Mouse (Mus musculus) hindbrain, embryonic 15.5 days (tissue): Measurements from ENCODE around the gene Carm1. TPM values are rescaled to one million over a fixed set of nuclear protein-coding genes. Genes with fewer than 3 reads are reported as not detected.
A peak's percentile ranks its signal among the peaks of the same experiment; 100 is the strongest.
"Not testable (repeated sequence)": the region's sequence is repeated elsewhere in the genome, so short reads cannot be mapped to it uniquely, and the experiment has no call there.

Experiments used
- ATAC-seq: fragments of 200-750 bp; cut with Nextera tagmentation; 2 replicates; pipeline ENCODE4 v1.8.0; 2017; ENCODE audit warnings: low read depth, moderate number of reproducible peaks, moderate TSS enrichment; ENCODE audit not compliant: low FRiP score
- H3K27ac ChIP-seq: fragments of 300-500 bp; sonication (generic); replicated peaks from 2 replicates; pipeline ENCODE4 v1.5.1; 2015; ENCODE audit warnings: mild to moderate bottlenecking, inconsistent platforms
- H3K27me3 ChIP-seq: fragments of 300-500 bp; sonication (generic); 2 replicates; pipeline ENCODE4 v1.6.1; 2015; ENCODE audit warnings: control low read depth, inconsistent platforms
- H3K36me3 ChIP-seq: fragments of 300-500 bp; sonication (generic); 2 replicates; pipeline ENCODE4 v1.6.1; 2015; ENCODE audit warnings: control low read depth, inconsistent platforms
- H3K4me1 ChIP-seq: fragments of 300-500 bp; sonication (generic); replicated peaks from 2 replicates; pipeline ENCODE4 v1.6.1; 2015; ENCODE audit warnings: control low read depth, inconsistent platforms
- H3K4me2 ChIP-seq: fragments of 300-500 bp; sonication (generic); 2 replicates; pipeline ENCODE4 v1.6.1; 2015; ENCODE audit warnings: moderate library complexity, mild to moderate bottlenecking, inconsistent platforms
- H3K4me3 ChIP-seq: fragments of 300-500 bp; sonication (generic); 2 replicates; pipeline ENCODE4 v1.5.1; 2015; ENCODE audit warnings: mild to moderate bottlenecking, inconsistent platforms
- H3K9ac ChIP-seq: fragments of 300-500 bp; sonication (generic); 2 replicates; pipeline ENCODE4 v1.6.1; 2015; ENCODE audit warnings: inconsistent platforms
- H3K9me3 ChIP-seq: fragments of 300-500 bp; sonication (generic); 2 replicates; pipeline ENCODE4 v1.6.1; 2016; ENCODE audit warnings: control low read depth, inconsistent platforms
- WGBS: fragments of 180-500 bp; shearing (Covaris S2); methylation state at CpG from one replicate; pipeline ENCODE4 v1.1.7; 2015; 5-methylcytosine and 5-hydroxymethylcytosine counted together
- polyA plus RNA-seq: library from polyadenylated mRNA; unstranded; fragments of >200 nt; fragmentation: Nextera tagmentation; extraction: Ambion mirVana; gene quantifications from 2 replicates; pipeline ENCODE4 v1.2.1, GENCODE M21; 2015

Carm1 gene
- polyA plus RNA-seq, 1 experiment from 2014 or later, result 46.1 TPM

- 83% methylated on average over 5 of the region's 5 CpGs for WGBS
- Histone ChIP-seq H3K4me1 (peaks cover 25% of the 10 kb centered on the region), H3K36me3 (peaks cover 61% of the 10 kb centered on the region)
These were observed 42.8 kb downstream of the Carm1 start for GRCm38 (mm10) chr9:21589538-21589937.

GRCm38 (mm10) chr9:21591127-21591830 lies 44.6 kb downstream of the Carm1 start:
- WGBS, result 81% methylated on average over 6 of the region's 6 CpGs
- Histone ChIP-seq H3K4me2 (peak overlapping the region; percentile 96), H3K9me3 (no peaks in the 10 kb centered on the region), H3K36me3 (peaks cover 50% of the 10 kb centered on the region), H3K4me3 (peak overlapping the region; percentile 98; the same call in 1 of the 2 replicates), H3K27me3 (no peaks in the 10 kb centered on the region), H3K27ac (no peak overlapping the region), H3K9ac (no peak overlapping the region), H3K4me1 (peaks cover 35% of the 10 kb centered on the region)
- no peak for ATAC-seq

More at GRCm38 (mm10) chr9:21589538-21589937, 42.8 kb downstream of the Carm1 start:
- Histone ChIP-seq H3K4me3 (no peak overlapping the region), H3K4me2 (no peak overlapping the region), H3K9me3 (no peaks in the 10 kb centered on the region), H3K27ac (no peak overlapping the region), H3K27me3 (no peaks in the 10 kb centered on the region), H3K9ac (no peak overlapping the region)
- no peak for ATAC-seq

- WGBS, result 20% methylated on average over 17 of the region's 17 CpGs
- Histone ChIP-seq H3K4me1 (peaks cover 35% of the 10 kb centered on the region), H3K4me2 (peak overlapping the region; percentile 96), H3K36me3 (peaks cover 44% of the 10 kb centered on the region), H3K4me3 (peak overlapping the region; percentile 98), H3K27me3 (no peaks in the 10 kb centered on the region), H3K27ac (peak overlapping the region; percentile 89), H3K9ac (peak overlapping the region; percentile 71), H3K9me3 (no peaks in the 10 kb centered on the region)
- ATAC-seq, result peak; percentile 85
These were observed 45.4 kb downstream of the Carm1 start for GRCm38 (mm10) chr9:21591831-21592702.

GRCm38 (mm10) chr9:21592703-21593121 lies 46.0 kb downstream of the Carm1 start, which contains the start of the genes Timm29 and Yipf2:
Timm29 (plus strand) TSS chr9:21592722.
Yipf2 (minus strand) TSS chr9:21592828.
- Histone ChIP-seq H3K27me3 (no peaks in the 10 kb centered on the region), H3K4me2 (peak within 1 kb of the TSS; percentile 96), H3K4me1 (peaks cover 35% of the 10 kb centered on the region), H3K4me3 (peak within 1 kb of the TSS; percentile 98), H3K9me3 (no peaks in the 10 kb centered on the region), H3K9ac (peak within 1 kb of the TSS; percentile 93), H3K36me3 (peaks cover 38% of the 10 kb centered on the region), H3K27ac (peak within 1 kb of the TSS; percentile 89)
- WGBS, result under 1% methylated on average over 30 of the region's 30 CpGs
- peak; percentile 94 for ATAC-seq

GRCm38 (mm10) chr9:21593122-21593721 lies 46.5 kb downstream of the Carm1 start:
- Histone ChIP-seq H3K27ac (peak overlapping the region; percentile 84), H3K4me3 (peak overlapping the region; percentile 98), H3K27me3 (no peaks in the 10 kb centered on the region), H3K36me3 (peaks cover 33% of the 10 kb centered on the region), H3K4me2 (peak overlapping the region; percentile 96), H3K4me1 (peaks cover 35% of the 10 kb centered on the region), H3K9ac (peak overlapping the region; percentile 93), H3K9me3 (no peaks in the 10 kb centered on the region)
- WGBS, result 2% methylated on average over 68 of the region's 69 CpGs
- peak; percentile 61; the same call in 1 of the 2 replicates for ATAC-seq

GRCm38 (mm10) chr9:21594350-21594749 lies 47.7 kb downstream of the Carm1 start:
- H3K4me2 ChIP-seq, result peak overlapping the region; percentile 96
- H3K9me3 ChIP-seq, H3K27me3 ChIP-seq, H3K27ac ChIP-seq, ATAC-seq: not testable (repeated sequence)
- H3K36me3 ChIP-seq, result peaks cover 21% of the 10 kb centered on the region
- 0 out of 2 replicates have a peak overlapping the region, but pooled peaks have one; percentile 93 for H3K9ac ChIP-seq
- 85% methylated on average over 8 of the region's 8 CpGs for WGBS
- peaks cover 35% of the 10 kb centered on the region for H3K4me1 ChIP-seq
- peak overlapping the region; percentile 98; the same call in 1 of the 2 replicates for H3K4me3 ChIP-seq

- Histone ChIP-seq H3K4me3 (no peak overlapping the region), H3K9me3 (no peaks in the 10 kb centered on the region), H3K4me2 (peak overlapping the region; percentile 96; the same call in 1 of the 2 replicates), H3K4me1 (peaks cover 35% of the 10 kb centered on the region), H3K27me3 (no peaks in the 10 kb centered on the region), H3K36me3 (peaks cover 16% of the 10 kb centered on the region), H3K9ac (no peak overlapping the region), H3K27ac (no peak overlapping the region)
- no peak for ATAC-seq
- 90% methylated on average over 2 of the region's 2 CpGs for WGBS
These were observed 48.1 kb downstream of the Carm1 start for GRCm38 (mm10) chr9:21594838-21595237.

- Histone ChIP-seq H3K4me3 (no peak overlapping the region), H3K36me3 (peaks cover 7% of the 10 kb centered on the region), H3K9me3 (no peaks in the 10 kb centered on the region), H3K4me1 (peaks cover 23% of the 10 kb centered on the region), H3K4me2 (no peak overlapping the region), H3K9ac (no peak overlapping the region), H3K27ac (no peak overlapping the region), H3K27me3 (no peaks in the 10 kb centered on the region)
- ATAC-seq, result no peak
- WGBS, result 28% methylated on average over 2 of the region's 2 CpGs
These were observed 51.5 kb downstream of the Carm1 start for GRCm38 (mm10) chr9:21598198-21598597.

GRCm38 (mm10) chr9:21600186-21600585 lies 53.5 kb downstream of the Carm1 start:
- H3K27ac ChIP-seq, result no peak overlapping the region
- no peaks in the 10 kb centered on the region for H3K27me3 ChIP-seq
- H3K4me3 ChIP-seq, result no peak overlapping the region
- H3K9ac ChIP-seq, result no peak overlapping the region
- no peaks in the 10 kb centered on the region for H3K9me3 ChIP-seq
- 84% methylated on average over 3 of the region's 3 CpGs for WGBS
- peaks cover 4% of the 10 kb centered on the region for H3K4me1 ChIP-seq
- peaks cover 7% of the 10 kb centered on the region for H3K36me3 ChIP-seq
- ATAC-seq, result no peak
- no peak overlapping the region for H3K4me2 ChIP-seq

GRCm38 (mm10) chr9:21601073-21601472 lies 54.4 kb downstream of the Carm1 start:
- Histone ChIP-seq H3K27me3 (no peaks in the 10 kb centered on the region), H3K36me3 (peaks cover 4% of the 10 kb centered on the region), H3K9me3 (no peaks in the 10 kb centered on the region), H3K4me2 (no peak overlapping the region), H3K4me3 (no peak overlapping the region), H3K9ac (no peak overlapping the region), H3K4me1 (no peaks in the 10 kb centered on the region), H3K27ac (no peak overlapping the region)
- 88% methylated on average over 2 of the region's 2 CpGs for whole genome bisulfite sequencing
- ATAC-seq, result no peak

GRCm38 (mm10) chr9:21601722-21602399 lies 55.2 kb downstream of the Carm1 start:
- Histone ChIP-seq H3K36me3 (no peaks in the 10 kb centered on the region), H3K4me3 (no peak overlapping the region), H3K9ac (no peak overlapping the region), H3K27me3 (no peaks in the 10 kb centered on the region), H3K4me2 (no peak overlapping the region), H3K4me1 (no peaks in the 10 kb centered on the region), H3K27ac (no peak overlapping the region), H3K9me3 (no peaks in the 10 kb centered on the region)
- WGBS, result 49% methylated on average over 10 of the region's 10 CpGs
- peak; percentile 69; the same call in 1 of the 2 replicates for ATAC-seq
